Mouse (Mus musculus): ENCODE results near the gene Cytip. TPM values are rescaled to one million over a fixed set of nuclear protein-coding genes. Genes with fewer than 3 reads are reported as not detected.

Gene Cytip
- polyA plus RNA-seq, 1 experiment from 2014 or later, result 1.0 TPM

DNA sequence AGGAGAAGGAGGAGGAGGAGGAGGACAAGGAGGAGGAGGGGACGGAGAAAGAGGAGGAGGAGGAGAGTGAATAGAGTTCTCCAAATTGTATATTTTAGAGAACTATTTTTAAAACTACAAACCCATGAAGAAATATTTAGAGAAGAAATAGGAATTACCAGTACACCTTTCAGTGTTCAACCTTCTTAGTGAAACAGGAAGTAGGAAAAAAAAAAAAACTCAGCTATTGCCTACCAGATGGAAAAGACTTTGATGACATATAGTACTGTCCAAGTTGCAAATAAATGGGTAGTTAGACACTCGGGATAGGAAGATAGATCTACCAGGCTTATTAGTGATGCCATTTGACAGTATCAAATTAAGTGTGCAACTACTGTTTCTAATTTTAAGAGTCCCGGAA lies 27.7 kb downstream of the Cytip start:
- no peaks in the 10 kb centered on the region for H3K36me3 ChIP-seq (ENCODE audit: control insufficient read depth, insufficient read depth)
- no peak overlapping the region for H3K27ac ChIP-seq (ENCODE audit: low read depth, low read length)
- H3K4me3 ChIP-seq (ENCODE audit: low read depth, low read length), result no peak overlapping the region
- ATAC-seq, result no peak
- H3K27me3 ChIP-seq (replicated peaks; ENCODE audit: control insufficient read depth, insufficient read depth, low read length), result no peaks in the 10 kb centered on the region
- H3K9ac ChIP-seq (ENCODE audit: low read depth, low read length), result no peak overlapping the region
- no peak for TF ChIP-seq CTCF (IDR thresholded peaks at IDR 0.05; ENCODE audit: low read depth)
- WGBS, result 82% methylated on average over 3 of the region's 3 CpGs
- no peaks in the 10 kb centered on the region for H3K9me3 ChIP-seq (ENCODE audit: control insufficient read depth)
- H3K4me1 ChIP-seq (replicated peaks; ENCODE audit: control insufficient read depth, insufficient read depth, low read length), result no peaks in the 10 kb centered on the region
- H3K4me2 ChIP-seq (replicated peaks; ENCODE audit: low read depth), result no peak overlapping the region

DNA sequence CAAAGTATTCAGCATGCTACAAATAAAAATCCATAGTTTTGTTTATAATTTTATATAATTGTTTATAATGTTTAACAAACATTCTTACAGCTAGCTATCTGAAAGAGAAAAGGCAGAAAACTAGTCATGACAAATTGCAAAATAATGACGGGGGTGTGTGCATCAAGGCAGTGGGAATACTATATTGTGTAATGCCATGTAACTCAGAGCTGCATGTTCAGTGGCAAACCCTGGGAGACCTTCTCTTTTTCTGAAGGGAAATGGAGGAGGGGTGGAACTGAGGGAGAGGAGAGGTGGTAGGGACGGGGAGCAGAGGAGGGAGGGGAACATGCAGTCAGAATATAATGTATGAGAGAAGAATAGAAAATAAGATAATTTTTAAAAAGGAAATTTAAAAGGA lies 28.6 kb downstream of the Cytip start:
- TF ChIP-seq CTCF (IDR thresholded peaks at IDR 0.05; ENCODE audit: low read depth), result no peak
- 72% methylated on average over 2 of the region's 2 CpGs for WGBS
- ATAC-seq, result no peak

DNA sequence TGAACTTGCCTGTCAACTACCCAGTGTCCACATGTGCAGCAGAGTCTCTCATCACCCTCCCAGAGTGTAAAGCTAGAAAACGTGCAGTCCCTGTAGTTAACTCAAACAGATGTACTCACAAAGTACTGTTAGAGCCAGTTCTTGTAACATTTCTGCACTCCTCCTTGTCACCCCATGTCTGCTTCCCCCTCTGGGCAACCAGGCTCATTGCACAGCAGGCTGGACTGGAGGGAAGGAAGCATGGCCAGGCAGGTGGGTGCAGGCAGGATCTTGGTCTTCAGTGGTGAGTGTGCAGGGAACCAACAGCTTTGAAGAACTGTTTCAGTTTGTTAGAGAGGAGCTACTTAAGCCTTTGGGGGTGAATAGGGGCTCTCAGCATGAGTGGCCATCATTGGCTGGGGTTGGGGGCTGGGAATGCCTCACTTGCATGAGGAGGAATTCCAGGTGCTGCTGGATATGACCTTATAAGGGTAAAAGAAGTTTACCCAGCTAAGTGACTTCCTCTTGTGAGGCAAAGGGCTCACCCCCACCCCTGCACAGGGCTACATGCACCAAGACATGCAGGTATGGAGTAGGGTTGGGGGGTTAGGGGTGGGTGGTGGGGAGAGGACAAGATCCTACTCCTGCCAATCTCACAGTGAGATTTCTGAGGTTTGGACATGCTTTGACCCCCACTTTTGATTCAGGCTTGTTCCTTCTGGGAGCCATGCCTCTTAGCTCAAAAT lies 31.7 kb downstream of the Cytip start:
- Histone ChIP-seq H3K4me1 (replicated peaks; ENCODE audit: control insufficient read depth, insufficient read depth, low read length) (no peaks in the 10 kb centered on the region), H3K9ac (ENCODE audit: low read depth, low read length) (no peak overlapping the region), H3K4me2 (replicated peaks; ENCODE audit: low read depth) (no peak overlapping the region), H3K36me3 (ENCODE audit: control insufficient read depth, insufficient read depth) (no peaks in the 10 kb centered on the region), H3K27ac (ENCODE audit: low read depth, low read length) (no peak overlapping the region), H3K27me3 (replicated peaks; ENCODE audit: control insufficient read depth, insufficient read depth, low read length) (no peaks in the 10 kb centered on the region), H3K4me3 (ENCODE audit: low read depth, low read length) (no peak overlapping the region), H3K9me3 (ENCODE audit: control insufficient read depth) (no peaks in the 10 kb centered on the region)
- ATAC-seq, result no peak
- no peak for TF ChIP-seq CTCF (IDR thresholded peaks at IDR 0.05; ENCODE audit: low read depth)
- WGBS, result 54% methylated on average over 1 of the region's 1 CpGs

More for the DNA sequence above, 28.6 kb downstream of the Cytip start:
- Histone ChIP-seq H3K9ac (ENCODE audit: low read depth, low read length) (no peak overlapping the region), H3K27me3 (replicated peaks; ENCODE audit: control insufficient read depth, insufficient read depth, low read length) (no peaks in the 10 kb centered on the region), H3K4me1 (replicated peaks; ENCODE audit: control insufficient read depth, insufficient read depth, low read length) (no peaks in the 10 kb centered on the region), H3K9me3 (ENCODE audit: control insufficient read depth) (no peaks in the 10 kb centered on the region), H3K27ac (ENCODE audit: low read depth, low read length) (no peak overlapping the region), H3K4me2 (replicated peaks; ENCODE audit: low read depth) (no peak overlapping the region), H3K36me3 (ENCODE audit: control insufficient read depth, insufficient read depth) (no peaks in the 10 kb centered on the region), H3K4me3 (ENCODE audit: low read depth, low read length) (no peak overlapping the region)

DNA sequence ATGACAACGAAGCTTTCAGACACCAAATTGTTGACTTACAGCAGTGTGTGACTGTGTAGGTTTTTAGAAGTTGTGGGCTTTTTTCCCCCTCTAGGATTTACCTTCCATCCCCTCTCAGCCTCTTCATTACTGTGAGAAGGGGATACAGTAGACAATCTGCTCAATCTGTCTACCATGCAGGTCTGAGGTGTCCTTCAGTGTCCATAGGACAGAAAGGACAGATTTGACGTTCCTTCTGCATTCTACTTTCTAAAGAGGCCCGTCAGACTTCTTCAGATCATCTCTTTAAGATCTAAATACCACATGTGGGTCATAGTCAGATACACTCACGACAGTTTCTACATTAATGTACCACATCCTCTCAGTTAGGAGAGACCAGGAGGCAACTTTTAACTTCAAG lies 33.5 kb downstream of the Cytip start:
- Histone ChIP-seq H3K4me3 (ENCODE audit: low read depth, low read length) (no peak overlapping the region), H3K4me2 (replicated peaks; ENCODE audit: low read depth) (no peak overlapping the region), H3K9me3 (ENCODE audit: control insufficient read depth) (no peaks in the 10 kb centered on the region), H3K27me3 (replicated peaks; ENCODE audit: control insufficient read depth, insufficient read depth, low read length) (no peaks in the 10 kb centered on the region), H3K9ac (ENCODE audit: low read depth, low read length) (no peak overlapping the region), H3K27ac (ENCODE audit: low read depth, low read length) (no peak overlapping the region), H3K36me3 (ENCODE audit: control insufficient read depth, insufficient read depth) (no peaks in the 10 kb centered on the region), H3K4me1 (replicated peaks; ENCODE audit: control insufficient read depth, insufficient read depth, low read length) (no peaks in the 10 kb centered on the region)
- no peak for ATAC-seq
- 85% methylated on average over 4 of the region's 4 CpGs for WGBS
- no peak for TF ChIP-seq CTCF (IDR thresholded peaks at IDR 0.05; ENCODE audit: low read depth)

DNA sequence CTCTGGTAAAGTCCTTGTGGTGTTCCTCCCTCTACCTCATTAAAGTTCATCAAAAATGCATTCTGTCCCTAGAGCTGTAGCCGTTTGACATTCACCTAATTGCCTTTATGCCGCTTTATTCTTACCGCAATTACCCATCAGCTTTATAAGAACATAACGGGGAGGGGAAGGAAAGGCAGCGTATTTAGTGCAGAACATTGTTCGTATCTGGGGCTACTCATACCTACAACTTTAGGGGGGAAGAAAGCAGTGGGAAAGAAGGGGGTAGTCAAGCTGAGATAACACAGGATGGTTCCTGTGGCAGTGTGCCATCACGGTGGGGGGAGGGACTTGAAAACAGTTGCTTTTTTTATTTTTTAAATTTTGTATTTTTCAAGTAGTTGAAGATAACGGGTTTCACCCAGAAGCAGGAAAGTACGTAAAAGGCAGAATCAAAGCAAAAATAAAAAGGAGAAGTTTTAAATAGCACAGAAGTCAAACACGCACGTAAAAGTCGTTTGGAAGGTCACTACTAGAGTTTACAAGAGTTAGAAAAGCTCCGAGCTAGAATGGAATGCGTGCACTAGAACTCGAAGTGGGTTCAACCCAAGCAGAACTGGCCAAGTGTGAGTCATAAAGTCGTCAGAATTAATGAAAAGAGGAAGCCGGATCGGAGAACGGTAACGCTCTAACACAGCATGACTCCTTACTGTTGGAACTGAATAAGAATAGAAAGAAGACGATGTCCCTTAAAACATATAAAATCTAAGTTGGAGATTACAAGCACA lies 34.6 kb downstream of the Cytip start:
- Histone ChIP-seq H3K4me1 (replicated peaks; ENCODE audit: control insufficient read depth, insufficient read depth, low read length) (no peaks in the 10 kb centered on the region), H3K36me3 (ENCODE audit: control insufficient read depth, insufficient read depth) (no peaks in the 10 kb centered on the region), H3K27me3 (replicated peaks; ENCODE audit: control insufficient read depth, insufficient read depth, low read length) (no peaks in the 10 kb centered on the region), H3K9me3 (ENCODE audit: control insufficient read depth) (no peaks in the 10 kb centered on the region), H3K4me3 (ENCODE audit: low read depth, low read length) (no peak overlapping the region), H3K4me2 (replicated peaks; ENCODE audit: low read depth) (no peak overlapping the region), H3K27ac (ENCODE audit: low read depth, low read length) (no peak overlapping the region), H3K9ac (ENCODE audit: low read depth, low read length) (no peak overlapping the region)
- WGBS, result 69% methylated on average over 21 of the region's 21 CpGs
- no peak for TF ChIP-seq CTCF (IDR thresholded peaks at IDR 0.05; ENCODE audit: low read depth)
- no peak for ATAC-seq

DNA sequence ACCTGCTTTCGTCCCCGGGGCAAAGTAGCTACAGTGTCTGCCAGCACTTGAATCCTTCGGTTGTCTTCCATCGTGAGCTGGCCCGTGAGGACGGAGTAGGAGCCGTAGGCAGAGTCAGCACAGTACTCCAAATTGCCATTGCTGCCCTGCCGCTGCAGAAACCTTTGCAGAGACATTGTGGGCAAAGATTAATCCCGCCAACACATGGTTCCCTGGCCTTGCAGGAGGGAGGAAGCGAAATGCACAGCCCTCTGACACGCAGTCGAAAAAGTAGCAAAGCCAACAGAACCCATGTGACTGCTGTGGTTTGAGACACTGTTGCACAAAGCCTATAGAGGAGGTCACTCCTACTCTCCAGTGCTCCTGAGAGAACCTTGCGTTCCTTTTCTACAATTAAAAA lies 35.5 kb downstream of the Cytip start:
- no peaks in the 10 kb centered on the region for H3K9me3 ChIP-seq (ENCODE audit: control insufficient read depth)
- H3K4me2 ChIP-seq (replicated peaks; ENCODE audit: low read depth), result no peak overlapping the region
- no peak for ATAC-seq
- no peaks in the 10 kb centered on the region for H3K4me1 ChIP-seq (replicated peaks; ENCODE audit: control insufficient read depth, insufficient read depth, low read length)
- TF ChIP-seq CTCF (IDR thresholded peaks at IDR 0.05; ENCODE audit: low read depth), result no peak
- no peak overlapping the region for H3K4me3 ChIP-seq (ENCODE audit: low read depth, low read length)
- WGBS, result 89% methylated on average over 13 of the region's 13 CpGs
- no peaks in the 10 kb centered on the region for H3K27me3 ChIP-seq (replicated peaks; ENCODE audit: control insufficient read depth, insufficient read depth, low read length)
- no peak overlapping the region for H3K27ac ChIP-seq (ENCODE audit: low read depth, low read length)
- H3K36me3 ChIP-seq (ENCODE audit: control insufficient read depth, insufficient read depth), result no peaks in the 10 kb centered on the region
- H3K9ac ChIP-seq (ENCODE audit: low read depth, low read length), result no peak overlapping the region

Data from intestine, postnatal 0 days (tissue).